Mouse (Mus musculus) bone marrow macrophage, adult 2 months (primary cell): Measurements from ENCODE around the gene Gm17359.

Experiments
- CTCF ChIP-seq: IDR thresholded peaks from 2 replicates; pipeline ENCODE4 v1.5.1; 2012; ENCODE audit warnings: low read depth, mild to moderate bottlenecking, low read length, moderate library complexity
- POLR2A ChIP-seq: IDR thresholded peaks from 2 replicates; pipeline ENCODE4 v1.6.1; 2012; ENCODE audit warnings: mild to moderate bottlenecking, low read depth, low read length, borderline replicate concordance

- TF ChIP-seq POLR2A = no peak
- TF ChIP-seq CTCF = no peak
Measured at GRCm38 (mm10) chr3:79333051-79333450, 3.4 kb upstream of the Gm17359 start.
